Mouse (Mus musculus): ENCODE measurements at regions not wholly inside any gene's neighbourhood (a gene's known extent, or its start where the extent isn't known, plus 50 kb on each side); places are given as distances from the start of the nearest gene placed in this dataset.
A peak's percentile ranks its signal among the peaks of the same experiment; 100 is the strongest.

DNA sequence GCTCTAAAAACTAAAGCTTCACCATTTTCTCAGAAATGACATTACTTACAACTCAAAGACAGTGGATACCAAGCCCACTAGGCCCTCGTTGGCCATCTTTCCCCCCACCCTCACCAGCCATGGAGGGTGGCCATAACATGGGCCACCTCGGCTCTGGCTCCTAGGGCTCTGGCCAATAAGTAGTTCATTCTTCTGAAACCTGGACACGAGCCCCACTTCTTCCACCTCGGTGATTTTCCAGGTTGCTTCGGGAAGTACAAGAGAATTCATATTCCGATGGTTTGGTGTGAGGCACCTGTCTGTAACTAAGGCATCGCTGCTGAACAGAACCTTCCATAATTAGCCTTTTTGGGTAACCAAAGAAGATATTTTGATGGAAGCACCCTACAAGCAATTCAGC, 90.5 kb upstream of the Vps8 start:
- Histone ChIP-seq H3K4me3 (ENCODE audit: insufficient read depth, low read length) (peak overlapping the region; percentile 77), H3K27ac (ENCODE audit: insufficient read depth, low read length) (peak overlapping the region; percentile 98; the same call in 1 of the 2 replicates), H3K4me1 (ENCODE audit: control insufficient read depth, insufficient read depth, low read length) (no peaks in the 10 kb centered on the region)
- TF ChIP-seq POLR2A (IDR thresholded peaks at IDR 0.05; ENCODE audit: extremely low read depth, insufficient read depth, low read length), result no peak
- TF ChIP-seq CTCF (IDR thresholded peaks at IDR 0.05; ENCODE audit: extremely low read depth, insufficient read depth, low read length), result no peak

DNA sequence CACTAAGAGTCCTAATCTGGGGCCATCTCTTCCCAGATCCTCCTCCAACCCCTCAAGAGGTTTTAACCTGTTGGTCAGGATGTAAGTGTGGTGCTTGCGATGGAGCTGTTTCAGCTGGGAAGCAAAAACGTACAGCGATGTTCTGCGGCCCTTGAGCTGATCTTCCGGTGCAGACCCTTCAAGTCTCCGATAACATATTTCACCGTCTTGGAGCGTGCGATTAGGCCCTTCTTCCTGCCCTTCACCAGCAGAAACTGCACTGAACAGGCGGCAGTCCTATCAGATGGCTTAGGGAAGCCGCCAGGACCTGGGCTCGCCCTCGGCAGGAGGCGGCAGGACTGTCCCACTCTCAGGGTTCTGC, 90.1 kb upstream of the Vps8 start:
- H3K4me1 ChIP-seq (ENCODE audit: control insufficient read depth, insufficient read depth, low read length), result no peaks in the 10 kb centered on the region
- H3K4me3 ChIP-seq (ENCODE audit: insufficient read depth, low read length), result peak overlapping the region; percentile 77
- TF ChIP-seq CTCF (IDR thresholded peaks at IDR 0.05; ENCODE audit: extremely low read depth, insufficient read depth, low read length) (no peak), POLR2A (IDR thresholded peaks at IDR 0.05; ENCODE audit: extremely low read depth, insufficient read depth, low read length) (no peak)
- H3K27ac ChIP-seq (ENCODE audit: insufficient read depth, low read length), result peak overlapping the region; percentile 98

DNA sequence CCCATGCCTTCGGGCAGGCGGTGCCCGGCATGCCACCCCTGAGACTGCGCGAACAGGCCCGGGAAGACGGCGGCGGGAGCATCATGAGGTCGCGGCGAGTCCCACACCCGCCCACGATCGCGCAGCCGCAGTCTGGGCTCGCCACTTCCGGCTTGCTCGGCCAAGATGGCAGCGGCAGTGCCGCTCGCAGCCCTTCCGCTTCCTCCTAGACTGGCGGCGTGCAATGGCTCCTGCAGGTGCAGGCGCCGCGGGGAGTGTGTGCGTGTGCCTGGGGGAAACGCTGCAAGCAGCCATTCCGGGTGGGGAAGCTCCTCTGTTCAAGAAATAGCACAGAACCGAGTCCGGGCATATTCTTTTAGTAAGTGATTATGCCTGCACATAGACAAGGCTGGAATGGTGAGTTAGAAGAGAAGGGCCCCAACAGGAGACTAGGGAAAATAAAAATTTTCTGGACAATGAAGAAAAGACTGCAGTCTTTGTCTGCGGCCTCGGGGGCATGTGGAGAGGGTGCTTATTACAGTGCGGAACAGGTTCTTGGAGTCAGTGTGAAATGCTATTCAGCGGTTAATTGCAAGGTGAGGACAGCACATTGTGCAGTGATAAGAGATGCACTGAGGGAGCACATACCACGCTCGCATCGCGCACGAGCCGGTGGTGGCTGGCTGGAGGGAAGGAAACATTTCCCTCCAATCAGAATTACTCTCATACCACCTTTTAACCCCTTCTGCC, 89.5 kb upstream of the Vps8 start:
- Histone ChIP-seq H3K4me1 (ENCODE audit: control insufficient read depth, insufficient read depth, low read length) (no peaks in the 10 kb centered on the region), H3K27ac (ENCODE audit: insufficient read depth, low read length) (peak overlapping the region; percentile 98), H3K4me3 (ENCODE audit: insufficient read depth, low read length) (peak overlapping the region; percentile 77)
- TF ChIP-seq POLR2A (IDR thresholded peaks at IDR 0.05; ENCODE audit: extremely low read depth, insufficient read depth, low read length) (peak; percentile 87), CTCF (IDR thresholded peaks at IDR 0.05; ENCODE audit: extremely low read depth, insufficient read depth, low read length) (no peak)

DNA sequence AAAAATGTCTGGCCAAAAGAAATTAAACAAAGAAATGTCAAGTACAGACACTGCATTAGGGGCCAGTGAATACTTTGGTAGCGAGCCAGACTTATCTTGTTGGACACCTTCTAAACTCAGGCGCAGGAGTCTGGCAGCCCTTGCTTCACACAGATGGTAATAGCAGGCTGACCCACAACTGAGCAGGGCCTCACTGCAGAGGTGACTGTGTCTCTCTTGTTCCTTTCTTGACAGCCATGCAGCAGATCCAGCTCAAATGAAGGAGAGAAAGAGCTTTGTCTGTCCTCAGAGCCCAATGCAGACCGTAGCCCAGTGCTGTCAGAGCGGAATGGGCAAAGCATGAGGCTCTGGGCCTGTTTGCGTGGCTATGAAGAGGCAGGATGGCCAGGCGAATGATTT, 83.9 kb upstream of the Vps8 start:
- no peak for TF ChIP-seq CTCF (IDR thresholded peaks at IDR 0.05; ENCODE audit: extremely low read depth, insufficient read depth, low read length)
- no peak for TF ChIP-seq POLR2A (IDR thresholded peaks at IDR 0.05; ENCODE audit: extremely low read depth, insufficient read depth, low read length)
- Histone ChIP-seq H3K4me3 (ENCODE audit: insufficient read depth, low read length) (no peak overlapping the region), H3K4me1 (ENCODE audit: control insufficient read depth, insufficient read depth, low read length) (peaks cover 3% of the 10 kb centered on the region; the same call in 1 of the 2 replicates), H3K27ac (ENCODE audit: insufficient read depth, low read length) (0 out of 2 replicates have a peak overlapping the region, but pooled peaks have one; percentile 57)

DNA sequence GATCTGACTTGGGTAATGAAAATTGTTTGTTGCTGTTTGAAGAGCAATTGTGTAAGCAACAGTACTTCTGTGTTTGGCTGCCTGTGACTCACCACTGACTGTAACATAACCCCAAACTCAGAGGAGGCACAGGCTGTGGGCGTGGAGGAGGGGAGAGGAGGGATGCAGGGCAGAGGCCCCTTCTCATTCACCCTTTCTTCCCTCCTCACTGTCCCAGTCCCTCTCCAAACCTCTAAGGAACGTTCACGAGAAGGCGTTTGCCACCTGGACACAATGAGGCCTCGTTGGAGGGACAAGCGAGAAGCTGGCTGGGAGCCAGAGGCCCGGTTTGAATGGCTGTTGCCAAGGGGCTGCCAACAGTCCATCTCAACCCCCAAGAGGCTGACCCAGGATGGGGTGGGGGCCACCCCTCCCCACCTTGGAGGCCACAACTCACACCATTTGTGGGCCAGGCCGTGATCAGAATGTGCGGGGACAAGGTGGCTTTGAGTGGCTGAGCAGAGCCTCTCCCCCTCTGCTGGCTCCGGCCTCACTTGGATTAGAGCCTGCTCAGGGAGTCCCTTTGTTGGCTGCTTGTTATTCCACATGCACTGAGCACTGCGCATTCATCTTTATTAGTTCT, 83.3 kb upstream of the Vps8 start:
- Histone ChIP-seq H3K27ac (ENCODE audit: insufficient read depth, low read length) (peak overlapping the region; percentile 57; the same call in 1 of the 2 replicates), H3K4me3 (ENCODE audit: insufficient read depth, low read length) (no peak overlapping the region), H3K4me1 (ENCODE audit: control insufficient read depth, insufficient read depth, low read length) (peaks cover 3% of the 10 kb centered on the region; the same call in 1 of the 2 replicates)
- TF ChIP-seq POLR2A (IDR thresholded peaks at IDR 0.05; ENCODE audit: extremely low read depth, insufficient read depth, low read length) (no peak), CTCF (IDR thresholded peaks at IDR 0.05; ENCODE audit: extremely low read depth, insufficient read depth, low read length) (no peak)

DNA sequence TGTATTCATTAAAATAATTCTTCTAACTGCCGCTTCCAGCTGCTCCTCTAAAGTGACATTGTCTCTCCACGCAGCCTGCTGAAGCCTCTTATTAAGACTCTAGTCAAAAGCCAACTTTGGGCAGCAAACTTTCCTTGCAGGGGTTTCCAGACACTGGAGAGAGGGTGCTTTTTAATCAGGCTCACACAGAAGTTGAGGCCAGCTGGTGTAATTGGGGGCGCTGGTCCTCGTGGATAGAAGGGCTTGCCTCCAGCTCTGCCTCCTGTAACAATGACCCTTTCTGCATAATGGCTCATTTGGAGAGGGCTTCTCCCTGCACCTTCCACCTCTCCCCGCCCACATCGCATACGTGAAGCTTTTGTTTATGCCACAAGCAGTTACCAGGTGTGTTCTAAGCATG, 82.8 kb upstream of the Vps8 start:
- no peak overlapping the region for H3K27ac ChIP-seq (ENCODE audit: insufficient read depth, low read length)
- H3K4me3 ChIP-seq (ENCODE audit: insufficient read depth, low read length), result no peak overlapping the region
- H3K4me1 ChIP-seq (ENCODE audit: control insufficient read depth, insufficient read depth, low read length), result peaks cover 3% of the 10 kb centered on the region; the same call in 1 of the 2 replicates
- TF ChIP-seq CTCF (IDR thresholded peaks at IDR 0.05; ENCODE audit: extremely low read depth, insufficient read depth, low read length) (no peak), POLR2A (IDR thresholded peaks at IDR 0.05; ENCODE audit: extremely low read depth, insufficient read depth, low read length) (no peak)

DNA sequence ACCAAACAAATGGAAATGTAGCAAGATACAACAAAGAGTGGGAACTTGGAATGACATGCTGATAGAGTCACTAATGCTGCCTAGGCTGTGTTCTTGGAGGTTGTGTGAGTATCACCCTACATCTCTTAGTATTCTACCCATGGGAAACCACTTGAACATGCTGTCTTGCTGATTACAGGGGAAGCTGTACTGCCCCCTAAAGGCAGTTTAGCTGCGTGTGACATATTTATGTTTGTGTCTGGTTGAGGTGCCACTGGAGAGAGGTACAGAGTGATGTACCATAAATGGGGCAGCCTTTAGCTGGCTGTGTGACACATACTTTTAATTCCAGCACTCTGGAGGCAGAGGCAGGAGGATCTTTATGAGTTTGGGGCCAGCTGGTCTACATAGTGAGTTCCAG, 73.0 kb upstream of the Vps8 start:
- Histone ChIP-seq H3K4me3 (ENCODE audit: insufficient read depth, low read length) (no peak overlapping the region), H3K4me1 (ENCODE audit: control insufficient read depth, insufficient read depth, low read length) (peaks cover 3% of the 10 kb centered on the region; the same call in 1 of the 2 replicates)
- no peak for TF ChIP-seq POLR2A (IDR thresholded peaks at IDR 0.05; ENCODE audit: extremely low read depth, insufficient read depth, low read length)
- TF ChIP-seq CTCF (IDR thresholded peaks at IDR 0.05; ENCODE audit: extremely low read depth, insufficient read depth, low read length), result peak; percentile 17; the same call in 1 of the 2 replicates

DNA sequence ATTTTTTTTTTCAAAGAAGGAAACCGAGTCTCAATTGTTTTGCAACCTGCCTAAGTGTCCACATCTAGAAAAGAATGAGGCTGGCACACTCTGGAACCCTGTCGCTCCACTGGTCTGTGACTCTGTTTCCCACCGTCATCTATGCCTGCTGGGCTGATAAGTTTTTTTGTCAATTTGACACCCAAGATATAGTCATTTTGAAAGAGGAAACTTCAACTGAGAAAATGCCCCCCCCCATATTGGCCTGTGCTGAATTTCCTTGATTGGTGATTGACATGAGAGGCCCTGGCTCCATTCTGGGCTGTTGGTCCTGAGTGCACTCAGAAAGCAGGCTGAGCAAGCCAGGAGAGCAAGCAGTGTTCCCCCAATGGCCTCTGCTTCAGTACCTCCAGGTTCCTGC, 71.6 kb upstream of the Vps8 start:
- TF ChIP-seq POLR2A (IDR thresholded peaks at IDR 0.05; ENCODE audit: extremely low read depth, insufficient read depth, low read length) (no peak), CTCF (IDR thresholded peaks at IDR 0.05; ENCODE audit: extremely low read depth, insufficient read depth, low read length) (no peak)
- Histone ChIP-seq H3K4me1 (ENCODE audit: control insufficient read depth, insufficient read depth, low read length) (peaks cover 3% of the 10 kb centered on the region; the same call in 1 of the 2 replicates), H3K27ac (ENCODE audit: insufficient read depth, low read length) (no peak overlapping the region), H3K4me3 (ENCODE audit: insufficient read depth, low read length) (no peak overlapping the region)

More for the DNA sequence above, 73.0 kb upstream of the Vps8 start:
- H3K27ac ChIP-seq (ENCODE audit: insufficient read depth, low read length), result no peak overlapping the region

DNA sequence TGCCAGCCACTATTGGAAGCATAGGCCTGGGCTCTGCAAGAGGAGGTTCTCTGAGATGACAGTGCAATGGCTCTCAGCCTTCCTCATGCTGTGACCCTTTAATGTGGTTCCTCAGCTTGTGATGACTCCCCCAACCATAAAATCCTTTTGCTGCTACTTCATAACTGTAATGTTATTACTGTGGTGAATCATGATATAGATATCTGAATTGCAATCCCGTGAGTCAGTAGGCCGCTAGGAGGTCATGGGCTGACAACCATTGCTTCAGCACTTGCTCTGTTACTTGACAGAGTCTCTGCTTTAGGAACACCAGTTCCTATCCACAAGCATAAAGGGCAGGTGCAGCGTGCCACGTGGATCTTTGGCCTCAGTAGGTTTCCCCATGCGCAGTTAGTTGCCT, 69.8 kb upstream of the Vps8 start:
- TF ChIP-seq POLR2A (IDR thresholded peaks at IDR 0.05; ENCODE audit: extremely low read depth, insufficient read depth, low read length), result no peak
- no peak for TF ChIP-seq CTCF (IDR thresholded peaks at IDR 0.05; ENCODE audit: extremely low read depth, insufficient read depth, low read length)

DNA sequence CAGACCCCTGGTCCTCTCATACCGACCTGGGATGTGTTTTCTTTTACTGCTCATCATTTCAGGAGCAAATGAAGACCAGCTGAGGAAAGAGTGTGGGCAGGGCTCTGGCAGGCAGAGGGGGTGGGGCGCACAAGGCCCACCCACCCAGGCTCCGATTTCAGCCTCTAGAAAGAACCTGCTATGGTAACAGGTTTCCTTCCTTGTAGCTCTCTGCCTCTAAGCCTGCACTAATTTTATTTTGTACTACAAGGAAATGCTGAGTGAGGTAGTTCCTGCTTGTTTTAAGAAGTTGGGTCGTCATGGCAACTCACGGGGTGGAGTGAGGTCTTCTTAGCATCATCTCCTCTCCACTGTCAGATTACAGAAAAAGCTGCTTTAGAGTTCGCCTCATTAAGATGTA, 69.4 kb upstream of the Vps8 start:
- Histone ChIP-seq H3K4me3 (ENCODE audit: insufficient read depth, low read length) (no peak overlapping the region), H3K27ac (ENCODE audit: insufficient read depth, low read length) (no peak overlapping the region)
- no peak for TF ChIP-seq CTCF (IDR thresholded peaks at IDR 0.05; ENCODE audit: extremely low read depth, insufficient read depth, low read length)
- TF ChIP-seq POLR2A (IDR thresholded peaks at IDR 0.05; ENCODE audit: extremely low read depth, insufficient read depth, low read length), result no peak

More for the DNA sequence above, 69.8 kb upstream of the Vps8 start:
- Histone ChIP-seq H3K4me1 (ENCODE audit: control insufficient read depth, insufficient read depth, low read length) (peaks cover 3% of the 10 kb centered on the region; the same call in 1 of the 2 replicates), H3K27ac (ENCODE audit: insufficient read depth, low read length) (no peak overlapping the region), H3K4me3 (ENCODE audit: insufficient read depth, low read length) (no peak overlapping the region)

More for the DNA sequence above, 69.4 kb upstream of the Vps8 start:
- peaks cover 3% of the 10 kb centered on the region; the same call in 1 of the 2 replicates for H3K4me1 ChIP-seq (ENCODE audit: control insufficient read depth, insufficient read depth, low read length)
